Mouse (Mus musculus): ENCODE data around the gene Trim56.

Gene Trim56

DNA sequence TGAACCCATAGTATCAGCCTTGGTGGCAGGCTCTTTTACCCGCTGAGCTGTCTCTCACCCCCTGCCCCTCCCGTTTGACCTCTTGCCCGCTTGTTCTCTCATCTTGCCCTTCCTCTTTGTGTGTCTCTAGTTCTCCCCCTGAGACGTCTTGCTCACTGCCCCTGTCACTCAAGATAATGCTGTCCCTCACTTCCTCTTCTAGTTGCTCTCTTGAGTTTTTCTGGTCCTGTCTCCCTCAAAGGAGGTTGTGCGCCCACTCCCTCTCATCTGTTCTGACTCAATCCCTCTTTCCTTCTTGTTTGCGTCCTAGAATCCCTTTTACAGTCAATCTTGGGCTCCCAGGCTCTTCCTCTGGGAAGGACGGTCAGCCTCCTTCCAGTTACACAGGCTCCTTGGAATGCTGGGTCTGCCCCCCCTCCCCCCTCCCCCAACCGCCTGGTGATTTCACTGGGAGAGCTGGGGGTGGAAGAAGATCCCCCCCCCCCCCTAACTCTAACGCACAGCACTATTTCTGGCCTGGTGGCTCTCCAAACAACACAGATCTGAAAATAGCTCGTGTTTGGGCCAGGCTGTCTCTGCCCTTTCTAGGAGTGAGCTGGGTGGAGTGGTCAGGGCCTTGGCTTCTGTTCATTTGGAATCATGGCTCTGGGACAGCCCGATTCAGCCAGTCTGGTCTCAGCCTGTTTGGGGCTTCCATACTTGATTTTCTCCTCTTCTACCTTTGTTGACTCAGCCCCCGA, 39.6 kb downstream of the Trim56 start:
- peak; percentile 78 for DNase-seq (ENCODE audit: low read depth, low spot score)

DNA sequence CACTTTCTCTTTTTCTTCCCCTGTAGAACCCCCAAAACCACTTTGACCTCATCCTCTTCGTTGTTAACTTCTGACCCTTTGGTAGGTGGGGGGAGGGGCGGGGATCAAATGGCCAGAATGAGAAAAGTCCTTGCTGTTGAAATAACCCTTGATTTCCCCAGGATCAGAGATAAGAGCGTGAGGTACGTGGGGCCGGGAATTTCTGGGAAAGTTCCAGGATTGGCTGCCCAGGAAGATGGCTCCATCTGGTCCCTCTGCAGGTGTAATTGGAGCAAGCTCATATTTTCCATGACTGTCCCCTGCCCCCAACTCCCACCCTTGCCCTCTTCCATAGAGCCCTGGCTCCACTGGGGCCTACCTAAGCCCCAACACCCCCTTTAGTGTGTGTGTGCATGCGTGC, 40.3 kb downstream of the Trim56 start:
- no peak for DNase-seq (ENCODE audit: low read depth, low spot score)

DNA sequence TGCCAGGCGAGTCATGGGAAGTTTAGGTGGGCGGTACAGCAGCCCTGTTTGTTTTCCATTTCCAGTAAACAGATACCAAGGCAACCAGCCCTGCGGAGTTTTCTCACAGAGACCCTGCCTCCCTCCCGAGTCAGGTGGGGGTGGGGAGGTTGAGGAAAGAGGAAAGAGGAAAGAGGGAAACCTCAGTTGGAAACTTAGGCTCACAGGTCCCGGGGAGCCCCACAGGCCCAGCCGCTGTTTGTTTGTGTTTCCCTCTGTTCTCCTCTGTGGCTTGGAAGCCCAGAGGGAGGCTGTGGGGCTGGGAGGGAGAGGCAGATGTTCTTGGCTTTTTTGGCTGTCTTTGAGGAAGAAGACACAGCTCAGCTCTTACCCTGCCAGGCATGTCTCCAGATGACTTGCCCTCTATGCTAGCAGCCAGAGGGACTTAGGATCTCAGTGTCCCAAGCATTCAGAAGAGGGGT, 41.8 kb downstream of the Trim56 start:
- DNase-seq (ENCODE audit: low read depth, low spot score), result peak; percentile 60

DNA sequence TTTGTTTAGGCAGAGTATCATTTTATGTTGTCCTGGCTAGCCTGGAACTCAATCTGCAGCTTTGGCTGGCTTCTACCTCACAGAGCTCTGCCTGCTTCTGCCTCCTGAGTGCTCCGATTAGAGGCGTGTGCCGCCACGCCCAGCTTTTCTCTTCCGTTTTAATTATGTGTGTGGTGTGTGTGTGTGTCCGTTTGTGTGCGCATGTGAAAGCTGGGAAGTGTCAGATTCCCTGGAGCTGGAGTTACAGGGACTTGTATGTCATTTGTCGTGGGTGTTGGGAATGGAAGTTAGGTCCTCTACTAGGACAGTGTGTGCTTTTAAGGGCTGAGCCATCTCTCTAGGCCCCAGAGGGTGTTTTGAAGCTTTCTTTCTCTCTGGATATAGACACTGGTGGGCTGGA, 42.9 kb downstream of the Trim56 start:
- no peak for DNase-seq (ENCODE audit: low read depth, low spot score)

DNA sequence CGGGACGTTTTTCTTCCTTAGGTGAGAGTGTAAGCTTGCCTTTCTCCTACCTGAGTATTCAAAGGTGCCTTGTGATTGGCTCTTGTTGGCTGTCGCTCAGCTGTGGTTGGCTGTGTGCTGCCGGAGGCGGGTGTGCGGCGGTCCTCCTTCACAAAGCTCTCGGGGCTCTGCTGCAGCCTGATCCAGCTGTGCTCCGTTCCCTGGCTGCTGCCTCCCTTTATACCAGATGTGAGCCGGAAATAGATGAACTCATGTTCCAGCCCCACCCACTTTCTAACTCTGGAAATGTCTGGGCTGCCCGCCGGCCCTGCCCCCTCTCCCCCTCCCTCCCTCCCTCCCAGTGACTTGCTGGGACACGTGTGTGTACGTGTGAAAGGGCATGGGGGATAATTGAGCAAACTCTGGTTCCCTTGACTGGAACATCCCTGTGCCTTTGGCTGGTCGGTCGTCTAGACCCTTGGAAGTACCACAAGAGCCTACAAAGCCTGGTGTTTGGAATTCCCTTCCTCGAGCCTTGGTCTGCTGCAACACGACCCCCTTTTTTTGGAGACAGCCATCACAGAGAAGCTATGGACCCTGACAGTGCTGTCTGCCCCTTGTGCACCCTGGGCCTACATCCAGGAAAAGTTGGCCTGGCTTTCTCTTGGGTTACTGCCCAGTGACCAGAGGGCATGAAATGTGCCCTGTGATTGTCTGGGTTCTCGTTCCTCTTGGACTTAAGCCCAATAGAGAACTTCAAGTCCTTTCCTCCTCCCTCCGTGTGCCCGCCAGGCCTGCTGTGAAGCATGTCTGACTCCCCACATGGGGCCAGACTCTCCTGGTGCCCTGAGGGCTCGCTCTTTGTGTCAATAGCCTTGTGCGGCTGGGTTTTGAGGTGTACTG, 43.7 kb downstream of the Trim56 start, which contains the start of gene Serpine1:
Serpine1 (minus strand) TSS at position 190 of the 882 bp plus-strand sequence.
- peak; percentile 99 for DNase-seq (ENCODE audit: low read depth, low spot score)

DNA sequence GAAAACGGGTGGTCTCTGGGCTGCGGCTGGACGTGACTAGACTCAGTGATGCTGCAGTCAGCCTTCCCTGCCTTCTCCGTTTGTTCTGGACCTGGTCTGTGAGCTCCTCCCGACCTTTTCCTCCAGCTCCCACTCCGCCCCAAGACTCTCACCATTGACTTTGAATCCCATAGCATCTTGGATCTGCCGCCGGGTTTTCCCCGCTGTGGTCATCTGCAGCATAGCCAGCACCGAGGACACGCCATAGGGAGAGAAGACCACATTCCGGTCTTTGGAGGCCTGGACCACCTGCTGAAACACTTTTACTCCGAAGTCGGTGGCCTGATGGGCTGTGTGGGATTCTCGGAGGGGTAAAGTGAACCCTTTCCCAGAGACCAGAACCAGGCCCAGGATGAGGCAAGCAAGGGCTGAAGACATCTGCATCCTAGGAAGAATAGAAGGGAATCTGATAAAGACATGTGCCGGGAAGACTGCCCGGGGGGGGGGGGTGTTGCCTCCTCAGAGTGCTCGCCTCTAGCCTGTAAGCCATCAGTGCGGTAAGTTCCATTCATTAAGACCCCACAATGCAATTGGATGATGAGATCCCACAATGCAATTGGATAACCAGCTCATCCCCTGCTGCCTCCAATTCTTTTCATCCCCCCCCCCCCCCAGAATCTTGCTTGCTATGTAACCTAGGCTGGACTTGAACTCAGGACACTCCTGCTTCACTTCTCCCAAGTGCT, 45.0 kb downstream of the Trim56 start:
- DNase-seq (ENCODE audit: low read depth, low spot score), result peak; percentile 70

DNA sequence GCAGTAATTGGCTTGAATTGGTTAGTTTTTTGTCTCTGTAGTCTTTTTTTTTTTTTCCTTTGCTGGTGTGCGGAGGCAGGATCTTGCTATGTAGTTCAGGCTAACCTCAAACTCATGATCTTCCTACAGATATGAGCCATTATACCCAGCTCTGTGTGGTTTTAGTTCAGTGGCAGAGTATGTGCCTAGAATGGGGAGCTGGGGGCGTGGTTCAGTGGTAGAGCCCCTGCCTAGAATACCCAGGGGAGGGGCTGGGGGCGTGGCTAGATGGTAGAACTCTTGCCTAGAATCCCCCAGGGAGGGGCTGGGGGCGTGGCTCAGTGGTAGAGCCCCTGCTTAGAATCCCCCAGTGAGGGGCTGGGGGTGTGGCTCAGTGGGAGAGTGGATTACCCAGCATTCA, 47.3 kb downstream of the Trim56 start:
- DNase-seq (ENCODE audit: low read depth, low spot score), result no peak

DNA sequence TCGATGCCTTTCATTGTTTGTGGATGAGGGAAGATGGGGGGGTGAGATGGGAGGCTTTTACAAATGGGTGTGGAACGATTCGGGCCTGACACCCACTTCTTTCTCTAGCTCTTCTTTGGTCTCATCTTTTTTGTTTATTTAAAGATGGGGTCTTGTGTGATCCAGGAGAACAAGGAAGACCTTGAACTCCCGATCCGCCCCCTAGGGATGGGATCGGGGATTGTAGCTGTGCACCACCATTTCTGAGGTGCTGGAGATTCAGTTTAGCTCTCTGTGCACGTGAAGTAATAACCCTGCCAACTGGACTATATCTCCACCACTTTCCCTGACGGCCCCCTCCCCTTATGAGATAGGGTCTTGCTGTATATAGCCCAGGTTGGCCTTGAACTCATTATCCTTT, 50.1 kb downstream of the Trim56 start:
- peak; percentile 55 for DNase-seq (ENCODE audit: low read depth, low spot score)

DNA sequence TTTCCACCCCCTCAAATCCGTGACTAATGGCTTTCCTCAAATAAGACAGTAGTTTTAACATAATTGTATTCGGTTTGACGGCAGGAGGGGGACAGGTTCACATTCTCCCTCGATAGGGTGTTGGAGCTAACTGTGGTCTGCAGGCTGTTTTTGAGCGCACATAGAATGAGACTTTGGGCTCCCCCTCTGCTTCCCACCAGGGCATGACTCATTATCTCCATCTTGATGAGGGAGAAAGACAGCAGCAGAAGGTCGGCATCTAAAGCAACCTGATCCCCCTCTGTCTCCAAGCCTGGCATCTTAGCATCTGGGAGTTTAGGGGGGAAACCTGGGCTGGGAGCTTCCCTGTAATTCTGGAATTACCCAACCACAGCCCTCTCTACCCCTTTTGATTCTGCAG, 50.6 kb downstream of the Trim56 start:
- no peak for DNase-seq (ENCODE audit: low read depth, low spot score)

DNA sequence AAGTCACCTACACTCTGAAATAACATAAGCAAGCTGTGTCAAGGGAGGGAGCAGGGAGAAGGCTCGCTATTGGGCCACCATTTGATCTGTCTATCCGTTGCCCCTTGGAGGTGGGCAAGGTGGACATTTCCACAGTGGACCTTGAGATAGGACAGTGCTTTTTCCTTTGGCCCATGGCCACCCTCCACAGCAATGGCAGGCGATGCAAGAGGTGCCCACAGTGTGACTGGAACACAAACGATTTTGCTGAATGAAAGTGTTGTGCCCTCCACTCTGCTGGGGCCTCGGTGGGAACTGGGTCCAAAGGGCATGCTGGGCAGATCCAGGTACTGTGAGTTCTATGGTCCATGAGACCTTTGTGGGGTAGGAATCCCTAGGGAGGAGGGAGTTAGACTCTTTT, 53.4 kb downstream of the Trim56 start:
- DNase-seq (ENCODE audit: low read depth, low spot score), result no peak

DNA sequence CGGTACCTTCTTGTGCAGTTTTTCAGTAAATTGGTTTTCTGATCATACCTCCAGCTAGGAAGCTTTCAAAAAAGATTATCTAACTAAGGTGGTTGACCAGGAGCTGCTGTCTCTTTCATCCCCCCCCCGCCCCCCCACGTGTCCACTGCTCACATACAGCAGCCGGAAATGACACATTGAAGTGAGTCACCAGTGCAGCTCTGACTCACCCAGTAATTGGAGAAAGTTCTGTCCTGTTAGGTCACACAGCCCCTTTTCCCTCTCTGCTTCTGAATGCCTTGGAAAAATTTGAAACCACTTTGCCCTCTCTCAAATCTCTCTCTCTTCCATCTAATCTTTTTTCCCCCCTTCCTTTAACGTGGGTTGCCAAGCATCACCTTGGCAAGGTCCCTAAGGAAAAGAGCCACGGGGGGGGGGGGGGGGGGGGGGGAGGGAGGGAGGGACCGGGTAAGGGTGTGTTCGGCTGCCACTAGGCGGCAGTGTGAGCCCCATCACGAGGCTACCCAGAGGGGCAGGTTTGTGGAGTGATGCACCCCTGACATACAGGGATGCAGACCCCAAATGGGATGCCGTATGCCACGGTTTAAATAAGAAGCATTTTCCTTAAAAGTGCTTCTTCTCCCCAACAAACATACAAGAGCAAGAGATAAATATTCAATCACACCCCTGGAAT, 54.1 kb downstream of the Trim56 start:
- peak; percentile 98 for DNase-seq (ENCODE audit: low read depth, low spot score)
